Mouse (Mus musculus): ENCODE data around the gene Frmd3. TPM values are rescaled to one million over a fixed set of nuclear protein-coding genes. Genes with fewer than 3 reads are reported as not detected.
A peak's percentile ranks its signal among the peaks of the same experiment; 100 is the strongest.
"Not testable (repeated sequence)": the region's sequence is repeated elsewhere in the genome, so short reads cannot be mapped to it uniquely, and the experiment has no call there.

The Frmd3 gene
- total RNA-seq (2021), result under 1 TPM; 0.11 to 0.18 TPM
- long read RNA-seq, experiment 1, result 0 reads
- long read RNA-seq, experiment 2, result 0 reads

- Histone ChIP-seq H3K27ac (peak within 1 kb of the TSS; percentile 24; the same call in 1 of the 2 replicates), H3K4me3 (peak within 1 kb of the TSS; percentile 69)
- intact Hi-C loops (cut with DNase I), result no loop called here
- TF ChIP-seq CTCF (IDR thresholded peaks at IDR 0.05), result peak; percentile 19; the same call in 1 of the 2 replicates
- peak; percentile 59 for DNase-seq
Observed at GRCm38 (mm10) chr4:74013211-74014047, at the start of gene Frmd3. Gene Frmd3 (plus strand): TSS chr4:74013442.

- no peak for TF ChIP-seq CTCF (IDR thresholded peaks at IDR 0.05)
- intact Hi-C loops (cut with DNase I), result loop anchor here (2.0 kb wide), 1 partner anchor 30 kb away; the partner anchor contains the start of gene 2310002L09Rik
- no peak overlapping the region for H3K27ac ChIP-seq
- DNase-seq, result peak; percentile 43
- H3K4me3 ChIP-seq, result no peak overlapping the region
Observed at GRCm38 (mm10) chr4:73980454-73980853, 32.8 kb upstream of the Frmd3 start.

GRCm38 (mm10) chr4:74012277-74012676, 965 bp upstream of the Frmd3 start:
- no peak for TF ChIP-seq CTCF (IDR thresholded peaks at IDR 0.05)
- DNase-seq, result no peak
- H3K4me3 ChIP-seq, result no peak overlapping the region
- no peak overlapping the region for H3K27ac ChIP-seq
- intact Hi-C loops (cut with DNase I), result no loop called here

GRCm38 (mm10) chr4:74012700-74013099, 542 bp upstream of the Frmd3 start:
- no peak for DNase-seq
- Histone ChIP-seq H3K27ac (no peak overlapping the region), H3K4me3 (peak overlapping the region; percentile 69)
- TF ChIP-seq CTCF (IDR thresholded peaks at IDR 0.05), result no peak
- intact Hi-C loops (cut with DNase I), result no loop called here

GRCm38 (mm10) chr4:74014048-74014500, 832 bp downstream of the Frmd3 start:
- intact Hi-C loops (cut with DNase I), result no loop called here
- peak overlapping the region; percentile 69 for H3K4me3 ChIP-seq
- no peak for TF ChIP-seq CTCF (IDR thresholded peaks at IDR 0.05)
- DNase-seq, result no peak
- no peak overlapping the region for H3K27ac ChIP-seq

GRCm38 (mm10) chr4:74020084-74020483, 6.8 kb downstream of the Frmd3 start:
- intact Hi-C loops (cut with DNase I), result no loop called here
- H3K4me3 ChIP-seq, result no peak overlapping the region
- H3K27ac ChIP-seq, result no peak overlapping the region
- TF ChIP-seq CTCF (IDR thresholded peaks at IDR 0.05), result no peak
- DNase-seq, result no peak

GRCm38 (mm10) chr4:74043226-74043625, 30.0 kb downstream of the Frmd3 start:
- intact Hi-C loops (cut with DNase I), result no loop called here
- no peak for TF ChIP-seq CTCF (IDR thresholded peaks at IDR 0.05)
- Histone ChIP-seq H3K27ac (no peak overlapping the region), H3K4me3 (no peak overlapping the region)
- no peak for DNase-seq

- intact Hi-C loops (cut with DNase I), result no loop called here
- TF ChIP-seq CTCF (IDR thresholded peaks at IDR 0.05), result no peak
Observed at GRCm38 (mm10) chr4:74051692-74052091, 38.5 kb downstream of the Frmd3 start.

GRCm38 (mm10) chr4:74076727-74077126, 63.5 kb downstream of the Frmd3 start:
- no peak for TF ChIP-seq CTCF (IDR thresholded peaks at IDR 0.05)
- DNase-seq, result no peak
- Histone ChIP-seq H3K27ac (no peak overlapping the region), H3K4me3 (no peak overlapping the region)
- intact Hi-C loops (cut with DNase I), result no loop called here

More at GRCm38 (mm10) chr4:74051692-74052091, 38.5 kb downstream of the Frmd3 start:
- Histone ChIP-seq H3K4me3 (no peak overlapping the region), H3K27ac (no peak overlapping the region)
- no peak for DNase-seq

- intact Hi-C loops (cut with DNase I), result no loop called here
- no peak for DNase-seq
- H3K4me3 ChIP-seq, result no peak overlapping the region
- no peak overlapping the region for H3K27ac ChIP-seq
- TF ChIP-seq CTCF (IDR thresholded peaks at IDR 0.05), result no peak
Observed at GRCm38 (mm10) chr4:74110816-74111215, 97.6 kb downstream of the Frmd3 start.

- no peak for DNase-seq
- TF ChIP-seq CTCF (IDR thresholded peaks at IDR 0.05), result no peak
- Histone ChIP-seq H3K27ac (no peak overlapping the region), H3K4me3 (no peak overlapping the region)
- intact Hi-C loops (cut with DNase I), result no loop called here
Observed at GRCm38 (mm10) chr4:74191528-74191927, 178.3 kb downstream of the Frmd3 start.

- Histone ChIP-seq H3K4me3 (no peak overlapping the region), H3K27ac (no peak overlapping the region)
- TF ChIP-seq CTCF (IDR thresholded peaks at IDR 0.05), result no peak
- no peak for DNase-seq
- intact Hi-C loops (cut with DNase I), result no loop called here
Observed at GRCm38 (mm10) chr4:74201281-74201811, 188.1 kb downstream of the Frmd3 start.

- intact Hi-C loops (cut with DNase I); H3K27ac ChIP-seq; H3K4me3 ChIP-seq; DNase-seq: not testable (repeated sequence)
Observed at GRCm38 (mm10) chr4:74221780-74222179, 208.5 kb downstream of the Frmd3 start.

All from gastrocnemius, adult 2 months (tissue).